Mouse (Mus musculus): ENCODE measurements around the gene Aldh18a1. TPM values are rescaled to one million over a fixed set of nuclear protein-coding genes. Genes with fewer than 3 reads are reported as not detected.

Gene Aldh18a1
- total and polyA plus RNA-seq, 3 experiments: 35.3 to 214 (median 89.7) TPM

DNA sequence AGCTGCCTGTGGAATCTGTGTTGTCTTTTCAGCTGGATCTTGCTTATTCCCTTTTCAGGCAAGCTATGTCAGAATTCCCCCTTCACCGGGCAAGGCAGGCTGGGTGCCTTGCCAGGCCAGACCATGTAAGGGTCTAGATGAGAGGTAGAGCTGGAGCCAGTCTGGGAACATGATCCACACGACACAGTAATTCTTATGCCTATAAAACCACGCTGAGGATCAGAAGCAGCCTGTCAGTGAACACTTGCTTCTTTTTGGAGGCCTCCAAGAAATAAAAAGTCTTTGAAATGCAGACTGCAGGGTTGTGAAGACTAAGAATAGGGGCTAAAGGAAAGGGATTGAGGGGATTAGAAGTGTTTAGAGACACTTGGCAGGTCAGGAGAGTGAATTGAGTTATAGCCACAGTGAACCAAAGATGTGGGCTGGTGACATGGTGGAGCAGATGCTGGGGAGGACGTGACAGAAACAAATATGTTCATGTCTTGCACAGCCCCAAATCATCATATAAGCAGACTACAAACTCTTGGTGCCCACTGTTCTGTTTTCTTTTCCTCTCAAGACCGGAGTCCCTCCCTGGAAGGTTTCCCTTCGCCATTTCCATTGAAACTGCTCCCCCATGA lies 38.6 kb downstream of the Aldh18a1 start:
- H3K27me3 ChIP-seq (ENCODE audit: control insufficient read depth in 1 of 2, insufficient read depth in 2 of 2, low read length in 2 of 2): no peaks in the 10 kb centered on the region
- no peak overlapping the region for H3K9ac ChIP-seq (ENCODE audit: control insufficient read depth, low read depth, low read length, poor library complexity, severe bottlenecking)
- H3K9me3 ChIP-seq (replicated peaks; ENCODE audit: insufficient read depth, low read length): no peaks in the 10 kb centered on the region
- peaks cover 0 to 7% of the 10 kb centered on the region in 2 experiments; a peak in 1 of 4 replicates for H3K36me3 ChIP-seq (ENCODE audit: control insufficient read depth in 1 of 2, insufficient read depth in 2 of 2, low read length in 2 of 2)
- no peak overlapping the region for H3K27ac ChIP-seq (ENCODE audit: control insufficient read depth, low read depth, low read length)
- no peaks in the 10 kb centered on the region for H3K4me1 ChIP-seq (ENCODE audit: control insufficient read depth in 1 of 2, insufficient read depth in 2 of 2, low read length in 2 of 2)
- no peak for TF ChIP-seq KAT2A (conservative IDR thresholded peaks at IDR 0.05; ENCODE audit: low read depth, low read length)
- no peak for TF ChIP-seq MYB (IDR thresholded peaks at IDR 0.05; ENCODE audit: low read depth, low read length)
- TF ChIP-seq MYC (IDR thresholded peaks at IDR 0.05; ENCODE audit: low read depth, low read length): no peak
- 0 out of 2 replicates have a peak, but pooled peaks have one; percentile 27 for TF ChIP-seq POLR2AphosphoS2 (IDR thresholded peaks at IDR 0.05; ENCODE audit: low read length)
- TF ChIP-seq MXI1 (IDR thresholded peaks at IDR 0.05; ENCODE audit: low read depth, low read length): no peak
- TF ChIP-seq CHD2 (IDR thresholded peaks at IDR 0.05; ENCODE audit: low read length): no peak
- DNase-seq (ENCODE audit: low read depth, low spot score): no peak
- no peaks in the 10 kb centered on the region for H3K79me2 ChIP-seq (ENCODE audit: control insufficient read depth, insufficient read depth, low read length, poor library complexity)
- H3K4me3 ChIP-seq (ENCODE audit: control insufficient read depth in 1 of 2, insufficient read depth in 1 of 2, low read depth in 2 of 2, low read length in 2 of 2): no peak overlapping the region

DNA sequence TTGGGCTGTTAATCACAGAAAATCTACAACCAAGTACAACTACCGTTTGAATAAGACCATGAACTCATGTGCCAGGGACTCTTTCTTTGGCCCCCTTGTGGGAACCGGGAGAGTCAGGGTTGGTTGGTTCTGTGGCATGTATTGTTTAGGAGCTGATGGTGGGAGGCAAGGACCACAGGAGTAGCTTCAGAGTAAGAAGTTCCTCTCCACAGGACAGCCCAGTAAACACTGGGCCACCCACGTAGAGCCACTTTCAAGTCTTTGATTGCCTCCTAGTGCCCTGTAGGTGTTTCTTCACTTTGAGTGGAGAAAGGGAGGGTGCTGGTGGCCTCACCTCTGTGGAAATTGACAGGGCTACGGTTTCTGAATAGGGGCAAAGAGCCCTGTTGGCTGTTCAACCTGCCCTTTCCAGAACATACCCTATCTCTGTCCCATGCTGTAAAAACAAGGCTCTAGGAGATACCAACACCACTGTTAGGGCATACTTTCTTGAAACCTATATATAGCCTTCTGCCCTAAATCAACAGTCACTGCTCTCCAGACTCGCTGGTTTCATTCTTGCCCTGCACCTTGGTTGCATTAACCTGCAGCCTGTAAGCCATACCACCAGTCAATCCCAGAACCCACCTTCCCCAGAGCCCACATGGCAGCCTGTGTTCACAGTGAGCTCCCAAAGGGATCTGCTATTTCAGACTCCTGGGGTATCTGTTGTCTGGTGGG lies 39.3 kb downstream of the Aldh18a1 start:
- no peak for DNase-seq (ENCODE audit: low read depth, low spot score)
- Histone ChIP-seq H3K27ac (ENCODE audit: control insufficient read depth, low read depth, low read length) (no peak overlapping the region), H3K27me3 (ENCODE audit: control insufficient read depth in 1 of 2, insufficient read depth in 2 of 2, low read length in 2 of 2) (no peaks in the 10 kb centered on the region), H3K9me3 (replicated peaks; ENCODE audit: insufficient read depth, low read length) (no peaks in the 10 kb centered on the region), H3K79me2 (ENCODE audit: control insufficient read depth, insufficient read depth, low read length, poor library complexity) (no peaks in the 10 kb centered on the region), H3K36me3 (ENCODE audit: control insufficient read depth in 1 of 2, insufficient read depth in 2 of 2, low read length in 2 of 2) (peaks cover 0 to 7% of the 10 kb centered on the region in 2 experiments; a peak in 1 of 4 replicates), H3K4me3 (ENCODE audit: control insufficient read depth in 1 of 2, insufficient read depth in 1 of 2, low read depth in 2 of 2, low read length in 2 of 2) (no peak overlapping the region), H3K4me1 (ENCODE audit: control insufficient read depth in 1 of 2, insufficient read depth in 2 of 2, low read length in 2 of 2) (no peaks in the 10 kb centered on the region), H3K9ac (ENCODE audit: control insufficient read depth, low read depth, low read length, poor library complexity, severe bottlenecking) (no peak overlapping the region)
- TF ChIP-seq E2F4 (IDR thresholded peaks at IDR 0.05; ENCODE audit: borderline replicate concordance, low read depth, low read length): no peak
- TF ChIP-seq POLR2AphosphoS2 (IDR thresholded peaks at IDR 0.05; ENCODE audit: low read length): peak; percentile 61; the same call in 1 of the 2 replicates

DNA sequence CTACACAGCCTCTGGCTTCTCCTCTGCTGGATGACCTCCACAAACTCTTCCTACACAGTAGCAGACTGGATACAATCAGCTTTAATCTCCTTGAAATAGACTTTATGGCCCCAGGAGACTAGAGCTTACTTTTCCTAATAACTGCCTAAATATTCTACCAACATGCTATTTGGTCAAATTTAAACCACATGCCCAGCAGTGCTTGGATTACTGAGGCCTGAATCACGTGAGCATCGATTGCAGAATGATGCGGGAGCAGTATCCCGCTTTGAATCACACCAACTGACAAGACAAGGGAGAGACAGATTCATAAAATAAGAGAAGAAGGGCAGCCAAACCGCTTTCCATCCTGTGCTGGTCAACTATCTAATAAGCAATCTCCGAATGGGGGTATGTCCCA lies 39.9 kb downstream of the Aldh18a1 start:
- Histone ChIP-seq H3K9ac (ENCODE audit: control insufficient read depth, low read depth, low read length, poor library complexity, severe bottlenecking) (no peak overlapping the region), H3K4me1 (ENCODE audit: control insufficient read depth in 1 of 2, insufficient read depth in 2 of 2, low read length in 2 of 2) (peaks cover 0 to 1% of the 10 kb centered on the region in 2 experiments; a peak in 1 of 4 replicates), H3K4me3 (ENCODE audit: control insufficient read depth in 1 of 2, insufficient read depth in 1 of 2, low read depth in 2 of 2, low read length in 2 of 2) (no peak overlapping the region), H3K9me3 (replicated peaks; ENCODE audit: insufficient read depth, low read length) (no peaks in the 10 kb centered on the region), H3K36me3 (ENCODE audit: control insufficient read depth in 1 of 2, insufficient read depth in 2 of 2, low read length in 2 of 2) (peaks cover 0 to 7% of the 10 kb centered on the region in 2 experiments; a peak in 1 of 4 replicates), H3K27ac (ENCODE audit: control insufficient read depth, low read depth, low read length) (no peak overlapping the region), H3K79me2 (ENCODE audit: control insufficient read depth, insufficient read depth, low read length, poor library complexity) (no peaks in the 10 kb centered on the region), H3K27me3 (ENCODE audit: control insufficient read depth in 1 of 2, insufficient read depth in 2 of 2, low read length in 2 of 2) (no peaks in the 10 kb centered on the region)
- no peak for DNase-seq (ENCODE audit: low read depth, low spot score)
- TF ChIP-seq SIN3A (IDR thresholded peaks at IDR 0.05; ENCODE audit: low read length) (no peak), MAZ (IDR thresholded peaks at IDR 0.05; ENCODE audit: low read depth, low read length) (no peak), SMC3 (IDR thresholded peaks at IDR 0.05; ENCODE audit: low read depth, low read length) (no peak), ZNF384 (IDR thresholded peaks at IDR 0.05; ENCODE audit: low read depth, low read length) (no peak), POLR2A (IDR thresholded peaks at IDR 0.05; ENCODE audit: control insufficient read depth in 1 of 2, insufficient read depth in 1 of 2, low read depth in 1 of 2, low read length in 2 of 2, poor library complexity in 1 of 2) (no peak), CHD1 (IDR thresholded peaks at IDR 0.05; ENCODE audit: low read depth, low read length) (no peak), MEF2A (IDR thresholded peaks at IDR 0.05; ENCODE audit: extremely low read depth, insufficient replicate concordance, low read depth, low read length, poor library complexity, severe bottlenecking) (no peak), MAX (IDR thresholded peaks at IDR 0.05; ENCODE audit: low read length) (no peak), BHLHE40 (IDR thresholded peaks at IDR 0.05; ENCODE audit: borderline replicate concordance, low read depth, low read length) (no peak), ETS1 (IDR thresholded peaks at IDR 0.05; ENCODE audit: low read depth, low read length) (no peak), HCFC1 (IDR thresholded peaks at IDR 0.05; ENCODE audit: low read depth, low read length) (no peak), MYC (IDR thresholded peaks at IDR 0.05; ENCODE audit: low read depth, low read length) (no peak), EP300 (IDR thresholded peaks at IDR 0.05; ENCODE audit: low read depth in 1 of 2, low read length in 2 of 2) (no peak), TAL1 (IDR thresholded peaks at IDR 0.05; ENCODE audit: low read length) (no peak), GATA1 (IDR thresholded peaks at IDR 0.05; ENCODE audit: low read depth, low read length) (no peak), USF2 (IDR thresholded peaks at IDR 0.05; ENCODE audit: borderline replicate concordance in 1 of 2, insufficient read depth in 1 of 2, low read depth in 1 of 2, low read length in 2 of 2) (no peak), ZKSCAN1 (IDR thresholded peaks at IDR 0.05; ENCODE audit: low read depth, low read length) (no peak), GABPA (IDR thresholded peaks at IDR 0.05; ENCODE audit: low read depth, low read length) (no peak), CHD2 (IDR thresholded peaks at IDR 0.05; ENCODE audit: low read length) (no peak), POLR2AphosphoS2 (IDR thresholded peaks at IDR 0.05; ENCODE audit: low read length) (no peak)

Measured in MEL (cell line).